Mouse (Mus musculus): ENCODE measurements around the gene Ptges2. TPM values are rescaled to one million over a fixed set of nuclear protein-coding genes. Genes with fewer than 3 reads are reported as not detected.

Ptges2 gene
- polyA plus RNA-seq, 1 experiment, result 48.9 TPM

DNA sequence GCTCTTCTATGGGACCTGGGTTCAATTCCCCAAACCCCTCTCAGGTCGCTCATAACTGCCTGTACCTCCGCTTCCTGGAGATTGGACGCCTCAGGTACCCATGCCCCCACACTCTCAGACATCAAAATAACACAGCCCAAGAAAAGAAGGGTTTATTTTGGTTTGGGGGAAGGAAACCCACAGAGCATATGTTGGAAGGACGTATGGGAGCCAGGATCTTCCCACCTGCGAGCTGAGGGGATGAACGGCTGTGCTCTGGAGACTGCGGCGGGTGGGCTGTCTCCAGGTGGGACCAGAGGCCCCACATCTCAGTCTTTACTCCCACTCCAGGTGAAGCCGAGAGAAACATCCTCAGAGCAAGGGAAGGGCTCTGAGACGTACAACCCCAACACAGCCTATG, 18.7 kb upstream of the Ptges2 start:
- DNase-seq (ENCODE audit: low read depth), result no peak
- TF ChIP-seq CTCF (IDR thresholded peaks at IDR 0.05; ENCODE audit: borderline replicate concordance, extremely low read depth, insufficient read depth, insufficient read length) (no peak), POLR2A (IDR thresholded peaks at IDR 0.05; ENCODE audit: borderline replicate concordance, extremely low read depth, insufficient read depth, insufficient read length, poor library complexity, severe bottlenecking) (no peak)

DNA sequence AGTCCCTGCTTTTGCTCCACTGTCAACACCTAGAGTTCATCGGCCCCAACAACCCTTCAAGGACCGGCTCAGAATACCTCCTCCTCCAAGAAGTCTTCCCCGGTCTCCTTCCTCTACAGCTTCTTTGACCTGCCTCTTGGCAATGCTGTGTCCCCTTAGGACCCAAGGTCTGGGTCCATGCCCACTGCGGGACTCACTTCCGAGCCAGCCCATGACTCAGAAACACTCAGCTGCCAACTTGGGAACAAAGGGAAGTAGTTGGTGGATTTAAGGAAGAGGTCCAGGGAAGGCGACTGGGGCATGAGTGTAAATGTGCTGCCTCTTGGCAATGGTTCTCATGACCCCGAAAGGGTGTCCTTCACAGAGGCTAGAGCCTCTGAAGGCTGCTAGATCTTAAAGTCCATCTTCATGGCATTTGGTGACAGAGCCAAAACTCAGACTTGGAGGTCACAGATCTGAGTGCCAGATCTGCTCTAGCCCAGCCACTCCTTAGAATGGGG, 15.6 kb upstream of the Ptges2 start:
- no peak for DNase-seq (ENCODE audit: low read depth)
- TF ChIP-seq CTCF (IDR thresholded peaks at IDR 0.05; ENCODE audit: borderline replicate concordance, extremely low read depth, insufficient read depth, insufficient read length) (no peak), POLR2A (IDR thresholded peaks at IDR 0.05; ENCODE audit: borderline replicate concordance, extremely low read depth, insufficient read depth, insufficient read length, poor library complexity, severe bottlenecking) (no peak)

DNA sequence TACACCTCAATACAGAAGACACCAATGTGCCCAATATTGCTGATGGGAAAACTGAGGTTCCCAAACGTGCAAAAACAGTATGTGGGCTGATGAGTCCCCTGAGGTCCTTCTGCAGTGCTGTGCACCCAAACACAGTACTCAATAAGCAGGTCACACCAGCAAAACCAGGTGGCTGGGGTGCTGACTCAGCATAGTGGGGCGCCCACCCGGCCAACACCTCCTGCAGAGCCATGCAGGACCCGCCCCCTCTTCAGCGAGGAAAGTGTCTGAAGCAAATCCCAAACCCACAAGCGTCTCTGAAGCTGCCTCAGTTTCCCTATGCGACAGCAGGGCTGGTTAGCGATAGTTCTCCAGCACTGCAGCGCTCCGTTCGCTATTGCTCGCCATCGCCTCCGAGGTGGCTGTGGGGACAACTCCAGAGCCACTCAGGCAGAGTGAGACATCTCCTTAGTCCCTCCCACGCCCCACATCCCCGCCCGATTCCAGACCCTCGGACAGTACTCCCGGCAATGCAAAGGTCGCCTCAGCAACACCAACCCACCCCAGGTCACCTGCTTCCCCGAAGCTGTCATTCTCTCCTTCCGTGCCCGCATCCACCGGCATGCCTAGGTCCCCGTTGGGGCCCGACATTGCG, 14.4 kb upstream of the Ptges2 start:
- no peak for DNase-seq (ENCODE audit: low read depth)
- no peak for TF ChIP-seq POLR2A (IDR thresholded peaks at IDR 0.05; ENCODE audit: borderline replicate concordance, extremely low read depth, insufficient read depth, insufficient read length, poor library complexity, severe bottlenecking)
- TF ChIP-seq CTCF (IDR thresholded peaks at IDR 0.05; ENCODE audit: borderline replicate concordance, extremely low read depth, insufficient read depth, insufficient read length), result no peak

DNA sequence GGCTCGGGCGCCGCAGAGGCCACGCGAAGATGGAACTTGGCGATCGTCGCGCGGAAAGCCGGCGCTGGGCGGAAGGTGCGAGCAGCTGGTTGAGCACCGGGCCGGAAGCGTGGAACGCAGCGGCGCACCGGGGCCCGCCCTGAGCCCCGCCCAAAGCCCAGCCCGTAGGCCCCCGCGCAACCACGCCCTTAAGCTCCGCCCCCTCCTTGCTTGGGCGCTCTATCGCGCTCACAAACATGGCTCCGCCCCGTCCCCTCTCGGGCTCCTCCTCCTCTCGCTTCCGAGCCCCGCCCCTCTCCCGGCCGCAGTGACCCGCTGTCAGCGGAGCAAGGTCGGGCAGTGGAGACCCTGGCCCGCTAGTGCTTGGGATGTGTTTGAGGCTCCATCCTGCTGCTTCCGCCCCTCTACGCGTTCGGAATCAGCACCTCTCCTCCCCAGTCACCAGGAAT, 13.9 kb upstream of the Ptges2 start, which contains the start of gene 1110008P14Rik:
1110008P14Rik (minus strand) TSS at position 164 of the 449 bp plus-strand sequence.
- DNase-seq (ENCODE audit: low read depth), result peak; percentile 94
- TF ChIP-seq POLR2A (IDR thresholded peaks at IDR 0.05; ENCODE audit: borderline replicate concordance, extremely low read depth, insufficient read depth, insufficient read length, poor library complexity, severe bottlenecking) (no peak), CTCF (IDR thresholded peaks at IDR 0.05; ENCODE audit: borderline replicate concordance, extremely low read depth, insufficient read depth, insufficient read length) (no peak)

DNA sequence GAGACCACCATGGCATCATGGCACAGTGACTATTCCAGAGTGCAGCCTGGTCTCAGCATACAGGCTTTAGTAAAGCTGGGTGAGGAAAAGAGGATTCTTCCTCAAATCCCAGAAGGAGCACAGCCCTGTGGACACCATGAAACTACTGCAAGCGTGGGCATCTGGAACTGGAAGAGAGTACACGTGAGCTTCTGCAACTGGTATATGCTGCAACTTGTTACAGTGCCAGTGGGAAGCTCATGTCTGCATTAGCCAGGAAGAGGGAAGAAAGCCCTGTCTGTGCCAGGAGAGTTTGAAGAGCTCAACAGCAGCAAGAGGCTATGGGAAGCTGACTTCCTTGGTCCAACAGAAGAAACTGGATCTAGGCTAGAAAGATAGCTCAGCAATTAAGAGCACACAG, 13.0 kb upstream of the Ptges2 start:
- no peak for TF ChIP-seq POLR2A (IDR thresholded peaks at IDR 0.05; ENCODE audit: borderline replicate concordance, extremely low read depth, insufficient read depth, insufficient read length, poor library complexity, severe bottlenecking)
- no peak for TF ChIP-seq CTCF (IDR thresholded peaks at IDR 0.05; ENCODE audit: borderline replicate concordance, extremely low read depth, insufficient read depth, insufficient read length)
- DNase-seq (ENCODE audit: low read depth), result no peak

DNA sequence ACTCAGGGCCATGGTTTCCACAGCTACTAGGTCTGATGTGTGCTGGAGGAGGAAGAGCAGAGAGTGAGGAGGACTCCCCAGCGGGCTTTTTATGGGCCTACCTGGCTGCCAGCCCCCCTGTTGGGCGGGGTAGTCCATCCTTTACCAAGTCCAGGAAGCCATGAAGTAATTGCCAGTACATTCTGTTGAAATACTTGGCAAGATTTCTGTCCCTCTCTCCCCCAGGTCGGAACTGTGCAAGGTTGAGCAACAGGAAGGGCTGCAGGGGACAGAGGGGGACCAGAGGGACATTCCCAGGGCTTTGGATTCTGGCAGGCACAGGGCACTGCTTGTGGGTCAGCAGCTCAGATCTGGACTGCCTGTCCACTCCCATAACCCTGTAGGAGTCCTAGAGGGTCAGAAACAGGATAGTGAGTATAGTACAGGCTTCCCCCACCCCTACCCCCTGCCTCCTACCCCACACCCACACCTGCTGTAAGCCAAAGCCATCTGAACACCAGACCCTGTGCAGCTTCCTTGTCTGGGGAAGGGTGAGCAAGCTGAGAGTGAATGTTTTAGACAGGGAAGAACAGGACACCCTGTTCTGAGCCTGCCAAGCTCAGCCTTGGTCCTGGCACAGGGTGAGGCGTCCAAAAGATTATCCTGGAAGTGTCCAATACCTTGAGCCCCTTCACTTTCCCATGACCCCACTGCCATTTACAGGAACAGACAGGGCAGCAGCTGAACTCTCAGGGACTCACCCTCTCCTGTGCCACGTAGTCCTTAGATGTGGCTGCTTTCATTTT, 7.8 kb upstream of the Ptges2 start, which contains the start of gene Lcn2:
Lcn2 (minus strand) TSS at position 547 of the 785 bp plus-strand sequence.
- DNase-seq (ENCODE audit: low read depth), result no peak

DNA sequence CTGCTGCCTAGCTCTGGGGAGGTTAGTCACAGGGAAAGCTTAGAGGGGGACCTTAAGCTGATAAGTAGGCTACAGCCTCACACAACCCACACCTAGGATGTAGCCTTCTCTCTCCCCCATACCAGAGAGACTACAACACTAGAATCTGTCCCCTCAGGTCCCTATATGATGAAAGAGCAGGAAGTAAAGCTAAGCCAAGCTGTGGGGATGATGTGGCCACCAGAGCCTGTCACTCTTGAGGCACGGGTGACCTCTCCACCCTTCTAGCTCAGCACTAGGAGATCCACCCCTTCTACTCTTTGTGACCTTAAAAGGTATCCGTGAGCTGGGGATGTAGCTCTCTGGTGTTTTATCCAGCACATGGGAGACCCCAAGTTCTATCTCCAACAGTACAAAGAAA, 6.5 kb upstream of the Ptges2 start:
- DNase-seq (ENCODE audit: low read depth), result no peak
- TF ChIP-seq CTCF (IDR thresholded peaks at IDR 0.05; ENCODE audit: borderline replicate concordance, extremely low read depth, insufficient read depth, insufficient read length) (no peak), POLR2A (IDR thresholded peaks at IDR 0.05; ENCODE audit: borderline replicate concordance, extremely low read depth, insufficient read depth, insufficient read length, poor library complexity, severe bottlenecking) (no peak)

More for the DNA sequence above, 7.8 kb upstream of the Ptges2 start, which contains the start of gene Lcn2:
- TF ChIP-seq CTCF (IDR thresholded peaks at IDR 0.05; ENCODE audit: borderline replicate concordance, extremely low read depth, insufficient read depth, insufficient read length), result no peak
- no peak for TF ChIP-seq POLR2A (IDR thresholded peaks at IDR 0.05; ENCODE audit: borderline replicate concordance, extremely low read depth, insufficient read depth, insufficient read length, poor library complexity, severe bottlenecking)

DNA sequence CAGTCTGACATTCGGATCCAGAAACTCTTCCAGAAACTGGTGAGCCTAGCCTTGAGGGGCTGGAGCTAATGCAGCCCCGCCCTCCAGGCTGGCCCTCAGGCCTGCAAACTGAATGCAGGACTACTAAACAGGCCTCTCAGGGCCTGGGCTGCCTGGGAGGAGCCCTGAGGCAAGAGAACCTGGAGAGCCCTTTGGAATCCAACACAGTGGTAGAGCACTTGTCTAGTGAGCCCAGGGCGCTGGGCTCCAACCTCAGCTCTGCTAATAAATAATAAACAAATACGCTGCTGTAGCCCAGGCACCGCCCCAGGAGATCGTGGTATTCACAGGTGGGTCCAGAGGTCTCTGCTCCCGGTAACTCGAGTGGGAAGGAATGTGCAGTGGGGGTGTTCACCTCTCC, 4.8 kb upstream of the Ptges2 start:
- no peak for DNase-seq (ENCODE audit: low read depth)
- TF ChIP-seq CTCF (IDR thresholded peaks at IDR 0.05; ENCODE audit: borderline replicate concordance, extremely low read depth, insufficient read depth, insufficient read length), result no peak
- no peak for TF ChIP-seq POLR2A (IDR thresholded peaks at IDR 0.05; ENCODE audit: borderline replicate concordance, extremely low read depth, insufficient read depth, insufficient read length, poor library complexity, severe bottlenecking)

DNA sequence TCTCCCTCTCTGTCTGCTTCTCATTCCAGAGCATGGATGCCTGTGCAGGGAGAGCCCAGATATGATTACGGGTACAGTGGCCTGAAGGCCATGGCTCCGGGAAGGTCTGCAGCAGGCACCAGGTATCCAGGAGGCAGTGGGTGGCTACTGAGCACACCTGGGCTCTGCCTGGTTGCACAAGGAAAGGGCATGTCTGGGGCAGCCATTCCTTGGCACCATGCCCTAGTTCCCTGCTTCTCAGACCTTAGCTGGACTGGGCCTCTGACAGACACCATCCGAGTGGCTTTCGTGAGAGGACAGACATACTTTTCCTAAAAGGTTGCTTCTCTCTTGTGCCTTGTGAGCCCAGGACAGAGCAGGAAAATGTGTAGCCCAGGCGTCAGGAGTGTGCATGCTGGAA, 3.6 kb upstream of the Ptges2 start:
- no peak for DNase-seq (ENCODE audit: low read depth)
- no peak for TF ChIP-seq POLR2A (IDR thresholded peaks at IDR 0.05; ENCODE audit: borderline replicate concordance, extremely low read depth, insufficient read depth, insufficient read length, poor library complexity, severe bottlenecking)
- no peak for TF ChIP-seq CTCF (IDR thresholded peaks at IDR 0.05; ENCODE audit: borderline replicate concordance, extremely low read depth, insufficient read depth, insufficient read length)

DNA sequence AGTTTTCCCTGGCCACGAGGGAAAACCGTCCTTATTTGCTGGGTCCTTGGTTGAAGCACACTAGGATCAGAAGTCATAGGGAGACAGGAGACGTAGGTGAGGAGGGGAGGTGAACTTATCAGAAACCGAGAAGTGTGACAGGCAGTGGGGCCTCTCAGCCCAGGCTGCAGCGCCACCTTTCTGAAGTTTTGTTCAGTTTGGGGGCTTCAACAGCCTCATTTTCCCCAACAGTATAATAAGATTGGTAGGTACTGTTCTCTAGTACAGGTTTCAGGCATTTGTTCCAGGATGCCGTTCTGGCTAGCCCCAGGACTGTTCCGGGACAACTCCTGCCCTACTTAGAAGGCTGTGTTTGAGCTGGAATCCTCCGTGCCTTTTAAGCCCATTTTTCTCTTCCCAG, 723 bp upstream of the Ptges2 start:
- peak; percentile 58 for DNase-seq (ENCODE audit: low read depth)
- TF ChIP-seq CTCF (IDR thresholded peaks at IDR 0.05; ENCODE audit: borderline replicate concordance, extremely low read depth, insufficient read depth, insufficient read length) (peak; percentile 35), POLR2A (IDR thresholded peaks at IDR 0.05; ENCODE audit: borderline replicate concordance, extremely low read depth, insufficient read depth, insufficient read length, poor library complexity, severe bottlenecking) (no peak)

DNA sequence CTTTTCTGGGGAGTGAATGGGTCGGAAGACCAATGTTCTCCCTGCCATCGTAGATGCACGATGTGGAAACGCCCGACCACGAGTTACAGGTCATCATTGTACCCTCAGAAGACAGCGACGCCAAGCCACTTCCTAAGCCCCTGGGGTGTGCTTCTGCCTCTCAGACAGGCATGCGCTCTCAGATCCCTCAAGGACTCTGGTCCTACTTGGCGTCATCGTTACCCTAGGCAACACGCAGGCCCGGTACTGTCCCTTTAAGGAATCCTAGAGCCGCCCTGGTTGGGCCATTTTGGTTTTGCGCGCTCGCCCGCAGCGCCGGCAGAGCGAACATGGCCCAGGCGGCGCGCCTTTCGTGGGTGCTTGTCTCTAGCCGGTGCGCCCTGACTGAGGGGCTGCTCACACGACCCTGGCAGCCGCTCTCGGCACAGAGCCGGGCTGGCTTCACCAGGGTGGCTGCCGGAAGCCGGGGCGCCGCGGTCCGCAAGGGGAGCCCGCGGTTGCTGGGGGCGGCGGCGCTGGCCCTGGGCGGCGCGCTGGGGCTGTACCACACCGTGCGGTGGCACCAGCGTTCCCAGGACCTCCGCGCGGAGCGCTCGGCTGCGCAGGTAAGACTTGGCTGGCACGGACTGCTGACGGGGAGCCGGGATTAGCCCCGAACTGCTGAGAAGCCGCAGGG, 388 bp downstream of the Ptges2 start:
- DNase-seq (ENCODE audit: low read depth), result peak; percentile 98
- TF ChIP-seq POLR2A (IDR thresholded peaks at IDR 0.05; ENCODE audit: borderline replicate concordance, extremely low read depth, insufficient read depth, insufficient read length, poor library complexity, severe bottlenecking) (peak; percentile 48; the same call in 1 of the 2 replicates), CTCF (IDR thresholded peaks at IDR 0.05; ENCODE audit: borderline replicate concordance, extremely low read depth, insufficient read depth, insufficient read length) (no peak)

Measured in brain, embryonic 14.5 days (tissue).